Mouse (Mus musculus) layer of hippocampus, adult 6 months (tissue): ENCODE measurements around the gene Gabrp. TPM values are rescaled to one million over a fixed set of nuclear protein-coding genes. Genes with fewer than 3 reads are reported as not detected.

Experiments
- long read RNA-seq, 2 experiments: library from polyadenylated mRNA; unstranded; transcript quantifications; one replicate each; pipeline ENCODE4 v2.0.0; 2019 to 2020
- polyA plus RNA-seq: library from polyadenylated mRNA; unstranded; fragments of <200 nt; fragmentation: Nextera tagmentation; gene quantifications from 2 replicates; pipeline ENCODE4 v1.2.3, GENCODE M21; 2021

The Gabrp gene
- not detected in 2 replicates for polyA plus RNA-seq
- long read RNA-seq, experiment 1 = 0 reads
- long read RNA-seq, experiment 2 = 0 reads

GRCm38 (mm10) chr11:33578859-33579258, at the start of gene Gabrp:
Gene Gabrp, minus strand, starts transcription at chr11:33578959.

GRCm38 (mm10) chr11:33598986-33599385, 20.2 kb upstream of the Gabrp start, which contains the start of gene D130052B06Rik:
Gene D130052B06Rik, plus strand, starts transcription at chr11:33599302.

GRCm38 (mm10) chr11:33513376-33513991, 65.3 kb downstream of the Gabrp start, which contains the start of gene Ranbp17:
Gene Ranbp17, minus strand, starts transcription at chr11:33513746.

Other genes with a start within 250 kb of the Gabrp start
- 1.6 and 3.0 TPM in 2 replicates for gene Ranbp17, start 65.2 kb downstream of the Gabrp start, polyA plus RNA-seq
- gene D130052B06Rik, start 20.3 kb upstream of the Gabrp start, polyA plus RNA-seq = not detected in 2 replicates